Mouse (Mus musculus) spleen, postnatal 4 days (tissue): ENCODE results near the gene Birc3.

Experiments used
- DNase-seq, 2 experiments: peaks; one replicate each; pipeline ENCODE4 v3.0.0; 2022; ENCODE audit warnings: low spot score in 2 of 2

The Birc3 gene

GRCm38 (mm10) chr9:7822758-7823157 is 50.2 kb downstream of the Birc3 start:
- no peak for DNase-seq

GRCm38 (mm10) chr9:7805101-7805506 is 67.9 kb downstream of the Birc3 start:
- DNase-seq: no peak
